Mouse (Mus musculus): ENCODE data around the gene Ros1.

GRCm38 (mm10) chr10:52215267-52215818 lies 20.3 kb upstream of the Ros1 start:
- TF ChIP-seq ZNF384 (IDR thresholded peaks at IDR 0.05; ENCODE audit: low read depth, low read length) (no peak), EP300 (IDR thresholded peaks at IDR 0.05; ENCODE audit: low read length) (no peak), MAFK (IDR thresholded peaks at IDR 0.05; ENCODE audit: insufficient replicate concordance, low read length) (no peak), POLR2AphosphoS2 (IDR thresholded peaks at IDR 0.05; ENCODE audit: low read depth, low read length) (no peak), USF2 (conservative IDR thresholded peaks at IDR 0.05; ENCODE audit: low read depth, low read length) (no peak), NRF1 (IDR thresholded peaks at IDR 0.05; ENCODE audit: low read depth, low read length) (no peak), NELFE (IDR thresholded peaks at IDR 0.05; ENCODE audit: low read depth, low read length) (no peak), CTCF (conservative IDR thresholded peaks at IDR 0.05 in 1 of 2, IDR thresholded peaks at IDR 0.05 in 1 of 2; ENCODE audit: low read depth in 2 of 2, low read length in 2 of 2) (no peak), KAT2A (IDR thresholded peaks at IDR 0.05; ENCODE audit: insufficient replicate concordance, low read length) (no peak), TCF12 (IDR thresholded peaks at IDR 0.05; ENCODE audit: low read depth, low read length) (no peak), CHD1 (IDR thresholded peaks at IDR 0.05; ENCODE audit: low read depth, low read length) (no peak), ZC3H11A (IDR thresholded peaks at IDR 0.05; ENCODE audit: low read depth, low read length) (no peak)

Measured in CH12.LX (cell line).